Mouse (Mus musculus): ENCODE results near the gene Adamts4. TPM values are rescaled to one million over a fixed set of nuclear protein-coding genes. Genes with fewer than 3 reads are reported as not detected.
A peak's percentile ranks its signal among the peaks of the same experiment; 100 is the strongest.

Gene Adamts4
- polyA plus RNA-seq (2015; fragmentation: Nextera tagmentation; extraction: Ambion mirVana), result 12.7 and 14.3 TPM in 2 replicates

DNA sequence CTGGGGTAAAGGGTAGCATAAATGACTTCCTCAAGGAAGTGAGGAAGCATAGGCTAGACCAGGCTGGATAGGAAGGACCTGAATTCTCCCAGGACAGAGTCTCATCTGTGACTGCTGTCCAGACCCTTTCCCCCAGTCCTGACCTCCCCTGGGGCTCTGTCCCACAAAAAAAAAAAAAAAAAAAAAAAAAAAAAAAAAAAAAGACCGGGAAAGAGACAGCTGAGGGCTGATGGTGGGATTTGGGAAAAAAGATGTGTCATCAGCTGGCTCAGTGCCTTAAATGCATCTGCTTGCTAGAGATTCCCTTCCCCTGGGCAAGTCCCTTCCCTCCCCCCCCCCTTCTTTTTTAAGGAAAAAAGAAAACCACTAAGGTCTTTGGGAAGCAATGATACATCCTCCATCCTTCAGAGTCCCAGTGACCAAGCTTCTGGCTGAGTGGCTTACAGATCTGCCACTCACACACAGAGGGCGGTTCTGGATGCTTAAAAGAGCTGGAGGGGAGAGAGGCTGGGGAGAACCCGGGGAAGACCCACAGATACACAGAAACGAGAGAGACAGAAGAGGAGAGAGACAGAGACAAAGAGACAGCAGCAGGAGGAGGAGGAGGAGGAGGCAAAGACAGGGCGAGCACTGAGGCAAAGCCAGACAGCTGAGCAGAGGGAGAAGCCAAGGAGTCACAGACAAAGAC, at the start of gene Adamts4:
TSS of gene Adamts4 (plus strand) at position 509 of the 688 bp plus-strand sequence.
- peak within 1 kb of the TSS; percentile 45 for H3K4me3 ChIP-seq
- H3K27ac ChIP-seq, result peak within 1 kb of the TSS; percentile 90
- peaks cover 18% of the 10 kb centered on the region for H3K36me3 ChIP-seq
- peak within 1 kb of the TSS; percentile 77 for H3K4me2 ChIP-seq (replicated peaks)
- H3K4me1 ChIP-seq, result peaks cover 68% of the 10 kb centered on the region
- no peaks in the 10 kb centered on the region for H3K27me3 ChIP-seq
- no peak for ATAC-seq (ENCODE audit: low FRiP score, low read depth)
- WGBS, result 13% methylated on average over 5 of the region's 5 CpGs
- peak within 1 kb of the TSS; percentile 64 for H3K9ac ChIP-seq
- no peaks in the 10 kb centered on the region for H3K9me3 ChIP-seq

DNA sequence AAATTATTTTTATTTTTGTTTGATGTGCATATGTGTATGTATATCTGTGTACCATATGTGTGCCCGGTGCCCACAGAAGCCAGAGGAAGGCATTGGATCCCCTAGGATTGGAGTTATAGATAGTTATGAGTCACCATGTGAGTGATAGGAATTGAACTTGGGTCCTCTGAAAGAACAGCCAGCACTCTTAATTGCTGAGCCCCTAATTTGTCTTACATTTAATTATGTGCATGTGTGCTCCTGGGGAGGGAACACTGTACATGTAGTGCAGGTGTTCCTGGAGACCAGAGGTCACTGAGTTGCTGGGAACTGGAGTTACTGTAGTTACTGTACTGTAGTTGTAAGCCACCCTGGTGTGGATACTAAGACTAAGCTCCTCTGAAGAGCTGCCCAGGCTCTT, 49.5 kb upstream of the Adamts4 start:
- Histone ChIP-seq H3K36me3 (no peaks in the 10 kb centered on the region), H3K4me2 (replicated peaks) (no peak overlapping the region), H3K4me1 (peaks cover 6% of the 10 kb centered on the region), H3K9ac (no peak overlapping the region), H3K4me3 (no peak overlapping the region), H3K9me3 (no peaks in the 10 kb centered on the region), H3K27me3 (peaks cover 31% of the 10 kb centered on the region), H3K27ac (no peak overlapping the region)
- WGBS, result 96% methylated on average over 1 of the region's 1 CpGs
- ATAC-seq (ENCODE audit: low FRiP score, low read depth), result no peak

DNA sequence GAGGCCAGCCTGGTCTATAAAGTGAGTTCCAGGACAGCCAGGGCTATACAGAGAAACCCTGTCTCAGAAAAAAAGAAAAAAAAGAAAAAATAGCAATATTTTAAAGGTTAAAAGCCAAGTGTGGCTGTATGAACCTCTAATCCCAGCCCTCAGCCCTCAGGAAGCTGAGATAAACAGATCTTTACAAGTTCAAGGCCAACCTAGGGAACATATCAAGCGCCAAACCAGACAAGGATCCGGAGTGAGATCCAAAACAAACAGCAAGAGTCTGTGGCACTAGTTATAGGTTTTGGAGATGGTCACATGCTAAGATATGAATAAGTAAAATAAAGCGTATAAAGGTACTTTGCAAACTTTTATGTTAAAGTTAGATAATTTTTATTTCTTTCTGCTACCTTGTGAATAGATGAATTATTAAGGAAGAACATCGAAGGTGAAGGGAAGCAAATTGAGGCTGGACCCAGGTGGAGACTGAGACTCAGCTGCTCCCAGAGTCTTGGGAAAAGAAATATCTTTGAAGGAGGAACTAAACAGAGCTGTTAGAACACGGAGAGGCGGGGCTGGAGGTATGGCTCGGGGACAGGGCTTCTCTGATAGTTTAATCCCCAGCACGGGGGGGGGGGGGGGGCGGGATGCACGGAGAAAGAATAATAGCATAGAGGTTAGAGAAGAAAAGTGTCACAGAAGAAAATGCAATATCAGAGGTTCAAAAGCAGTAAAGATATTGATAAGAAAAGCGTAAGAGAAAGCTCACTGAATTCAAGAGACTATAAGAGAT, 46.6 kb upstream of the Adamts4 start:
- Histone ChIP-seq H3K36me3 (no peaks in the 10 kb centered on the region), H3K4me3 (no peak overlapping the region), H3K9me3 (no peaks in the 10 kb centered on the region), H3K9ac (no peak overlapping the region), H3K4me2 (replicated peaks) (no peak overlapping the region), H3K27ac (no peak overlapping the region), H3K27me3 (peaks cover 6% of the 10 kb centered on the region; the same call in 1 of the 2 replicates), H3K4me1 (no peaks in the 10 kb centered on the region)
- WGBS, result 62% methylated on average over 10 of the region's 11 CpGs
- no peak for ATAC-seq (ENCODE audit: low FRiP score, low read depth)

DNA sequence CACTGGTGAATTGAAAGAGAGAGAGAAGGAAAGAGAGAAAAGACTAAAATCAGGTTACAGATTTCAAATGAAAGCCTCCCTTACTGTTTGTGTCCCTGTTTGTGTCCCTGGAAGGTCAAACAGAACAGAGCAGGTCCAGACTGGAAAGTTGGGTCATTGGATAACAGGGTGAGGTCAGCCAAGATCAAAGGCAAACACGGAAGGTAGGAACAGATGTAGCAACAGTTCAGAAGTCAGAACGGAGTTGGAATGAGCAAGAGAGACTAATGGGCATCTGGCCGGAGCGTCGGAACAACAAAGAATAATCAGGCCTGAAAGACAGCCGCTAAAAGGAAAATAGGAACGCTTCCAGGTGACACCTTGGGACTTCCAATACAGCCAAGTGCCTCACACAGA, 46.0 kb upstream of the Adamts4 start:
- H3K27me3 ChIP-seq, result peaks cover 6% of the 10 kb centered on the region; the same call in 1 of the 2 replicates
- no peaks in the 10 kb centered on the region for H3K36me3 ChIP-seq
- H3K4me2 ChIP-seq (replicated peaks), result no peak overlapping the region
- H3K9ac ChIP-seq, result no peak overlapping the region
- no peak overlapping the region for H3K27ac ChIP-seq
- no peak for ATAC-seq (ENCODE audit: low FRiP score, low read depth)
- WGBS, result 24% methylated on average over 7 of the region's 7 CpGs
- no peaks in the 10 kb centered on the region for H3K9me3 ChIP-seq
- H3K4me1 ChIP-seq, result no peaks in the 10 kb centered on the region
- no peak overlapping the region for H3K4me3 ChIP-seq

DNA sequence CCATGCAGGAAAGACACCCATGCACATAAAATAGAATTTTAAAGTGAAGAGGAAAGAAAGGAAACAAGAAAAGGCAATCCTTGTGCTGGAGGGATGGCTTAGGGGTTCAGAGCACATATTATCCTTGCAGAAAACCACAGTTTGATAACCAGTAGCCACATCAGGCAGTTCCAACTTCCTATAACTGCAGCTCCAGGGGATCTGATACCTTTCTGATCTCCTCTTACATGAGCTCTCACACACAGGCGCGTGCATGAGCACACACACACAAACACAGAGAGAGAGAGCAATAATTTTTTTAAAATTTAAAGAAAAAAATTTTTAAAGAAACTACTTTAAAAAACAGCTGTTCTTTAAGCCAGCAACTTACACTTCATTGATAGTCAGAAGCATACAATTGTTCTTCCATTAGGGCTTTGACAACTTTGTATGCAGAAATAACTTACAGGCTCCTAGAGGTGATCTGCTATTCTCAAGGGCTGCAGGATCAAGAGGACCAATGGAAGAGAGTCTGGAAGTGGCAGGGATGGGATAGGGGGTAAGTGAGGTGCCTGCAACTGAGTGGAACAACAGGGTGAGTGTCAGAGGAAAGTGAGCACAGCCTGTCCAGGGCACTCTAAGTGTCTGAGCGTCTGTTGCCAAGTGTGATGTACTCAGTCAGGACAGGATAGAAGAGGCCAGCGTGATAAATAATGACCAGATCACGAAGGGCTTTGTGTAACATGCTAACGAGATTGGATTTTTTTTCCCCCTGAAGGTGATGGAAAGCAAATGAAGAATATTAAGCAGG, 44.3 kb upstream of the Adamts4 start:
- H3K4me3 ChIP-seq, result no peak overlapping the region
- 73% methylated on average over 6 of the region's 6 CpGs for WGBS
- H3K27me3 ChIP-seq, result peaks cover 6% of the 10 kb centered on the region; the same call in 1 of the 2 replicates
- ATAC-seq (ENCODE audit: low FRiP score, low read depth), result no peak
- no peak overlapping the region for H3K9ac ChIP-seq
- H3K27ac ChIP-seq, result no peak overlapping the region
- H3K9me3 ChIP-seq, result no peaks in the 10 kb centered on the region
- no peaks in the 10 kb centered on the region for H3K4me1 ChIP-seq
- H3K36me3 ChIP-seq, result no peaks in the 10 kb centered on the region
- no peak overlapping the region for H3K4me2 ChIP-seq (replicated peaks)

DNA sequence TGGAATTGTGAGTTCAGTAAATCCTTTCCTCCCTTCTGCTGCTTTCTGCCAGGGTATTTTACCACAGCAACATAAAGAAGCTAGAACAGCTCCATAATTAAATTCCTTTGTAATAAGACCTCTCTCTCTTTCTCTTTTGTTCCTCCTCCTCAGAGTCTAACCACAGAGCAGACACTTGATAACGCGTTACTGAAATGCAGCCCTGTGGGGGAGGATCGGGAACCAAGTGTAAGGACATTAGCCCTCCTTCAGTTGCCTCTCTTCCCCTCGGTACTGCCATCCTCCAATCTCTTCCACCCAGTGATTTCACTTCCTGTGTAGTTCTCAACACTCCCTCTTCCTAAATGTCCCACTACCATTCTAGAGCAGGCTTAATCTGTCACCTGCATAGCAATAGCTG, 40.8 kb upstream of the Adamts4 start:
- Histone ChIP-seq H3K27me3 (peaks cover 6% of the 10 kb centered on the region; the same call in 1 of the 2 replicates), H3K9ac (no peak overlapping the region), H3K4me3 (no peak overlapping the region), H3K4me2 (replicated peaks) (no peak overlapping the region), H3K9me3 (no peaks in the 10 kb centered on the region), H3K4me1 (no peaks in the 10 kb centered on the region), H3K36me3 (no peaks in the 10 kb centered on the region), H3K27ac (no peak overlapping the region)
- ATAC-seq (ENCODE audit: low FRiP score, low read depth), result no peak
- WGBS, result 29% methylated on average over 4 of the region's 4 CpGs

DNA sequence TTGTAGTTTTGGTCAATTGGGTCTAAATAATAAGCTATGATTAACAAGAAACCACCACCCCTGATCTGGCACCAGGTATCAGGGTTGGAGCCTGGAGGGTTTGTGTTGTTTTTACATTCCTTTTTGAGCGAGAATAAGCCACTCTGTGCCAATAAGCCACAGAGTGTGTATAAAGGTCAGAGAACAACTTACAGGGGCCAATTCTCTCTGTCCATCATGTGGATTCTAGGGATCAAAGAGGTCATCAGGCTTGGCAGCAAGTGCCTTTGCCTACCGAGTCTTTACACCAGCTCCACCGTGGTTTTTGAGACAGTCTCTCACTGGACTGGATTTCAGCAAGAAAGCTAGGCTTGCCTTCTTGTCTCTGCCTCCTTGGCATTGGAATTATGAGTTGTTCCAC, 37.4 kb upstream of the Adamts4 start:
- Histone ChIP-seq H3K4me1 (no peaks in the 10 kb centered on the region), H3K4me2 (replicated peaks) (no peak overlapping the region), H3K36me3 (peaks cover 4% of the 10 kb centered on the region), H3K9me3 (no peaks in the 10 kb centered on the region), H3K9ac (no peak overlapping the region), H3K27ac (no peak overlapping the region), H3K27me3 (no peaks in the 10 kb centered on the region), H3K4me3 (no peak overlapping the region)
- ATAC-seq (ENCODE audit: low FRiP score, low read depth), result no peak
- WGBS, result 58% methylated on average over 3 of the region's 3 CpGs

DNA sequence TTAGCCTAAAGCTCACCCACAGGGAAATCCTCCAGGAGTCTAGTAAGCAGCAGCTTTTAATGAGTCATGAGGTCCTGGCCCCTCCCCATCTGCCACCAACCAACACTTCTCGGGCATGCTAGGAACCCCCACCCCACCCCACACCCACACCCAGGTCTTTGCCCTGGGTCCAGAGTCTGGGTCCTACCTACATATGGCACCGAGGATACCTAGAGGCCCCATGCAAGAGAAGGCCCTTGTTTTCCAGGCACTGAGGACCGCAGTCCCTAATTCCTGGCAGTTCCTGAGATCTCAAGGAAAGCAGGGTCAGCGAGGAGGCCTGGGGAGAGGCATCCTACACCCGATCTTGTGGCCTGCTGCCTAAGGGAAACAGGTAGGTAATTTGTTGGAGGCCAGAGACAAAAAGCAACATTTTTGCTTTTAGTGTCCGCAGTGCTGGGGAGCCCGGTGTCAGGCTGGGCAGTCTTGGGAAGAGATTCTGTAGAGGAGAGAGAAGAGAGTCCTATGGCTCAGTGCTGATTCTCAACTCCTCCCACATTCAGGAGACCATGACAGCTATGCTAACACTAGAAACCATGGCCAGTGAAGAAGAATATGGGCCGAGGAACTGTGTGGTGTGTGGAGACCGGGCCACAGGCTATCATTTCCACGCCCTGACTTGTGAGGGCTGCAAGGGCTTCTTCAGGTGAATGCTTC, 36.3 kb upstream of the Adamts4 start, which contains the start of gene Nr1i3:
TSS of gene Nr1i3 (plus strand) at position 170 of the 696 bp plus-strand sequence.
- H3K9ac ChIP-seq, result no peak within 1 kb of the TSS
- no peak within 1 kb of the TSS for H3K27ac ChIP-seq
- 69% methylated on average over 10 of the region's 10 CpGs for WGBS
- H3K36me3 ChIP-seq, result peaks cover 11% of the 10 kb centered on the region
- ATAC-seq (ENCODE audit: low FRiP score, low read depth), result no peak
- no peak within 1 kb of the TSS for H3K4me2 ChIP-seq (replicated peaks)
- H3K27me3 ChIP-seq, result no peaks in the 10 kb centered on the region
- no peak within 1 kb of the TSS for H3K4me3 ChIP-seq
- no peaks in the 10 kb centered on the region for H3K9me3 ChIP-seq
- H3K4me1 ChIP-seq, result no peaks in the 10 kb centered on the region

DNA sequence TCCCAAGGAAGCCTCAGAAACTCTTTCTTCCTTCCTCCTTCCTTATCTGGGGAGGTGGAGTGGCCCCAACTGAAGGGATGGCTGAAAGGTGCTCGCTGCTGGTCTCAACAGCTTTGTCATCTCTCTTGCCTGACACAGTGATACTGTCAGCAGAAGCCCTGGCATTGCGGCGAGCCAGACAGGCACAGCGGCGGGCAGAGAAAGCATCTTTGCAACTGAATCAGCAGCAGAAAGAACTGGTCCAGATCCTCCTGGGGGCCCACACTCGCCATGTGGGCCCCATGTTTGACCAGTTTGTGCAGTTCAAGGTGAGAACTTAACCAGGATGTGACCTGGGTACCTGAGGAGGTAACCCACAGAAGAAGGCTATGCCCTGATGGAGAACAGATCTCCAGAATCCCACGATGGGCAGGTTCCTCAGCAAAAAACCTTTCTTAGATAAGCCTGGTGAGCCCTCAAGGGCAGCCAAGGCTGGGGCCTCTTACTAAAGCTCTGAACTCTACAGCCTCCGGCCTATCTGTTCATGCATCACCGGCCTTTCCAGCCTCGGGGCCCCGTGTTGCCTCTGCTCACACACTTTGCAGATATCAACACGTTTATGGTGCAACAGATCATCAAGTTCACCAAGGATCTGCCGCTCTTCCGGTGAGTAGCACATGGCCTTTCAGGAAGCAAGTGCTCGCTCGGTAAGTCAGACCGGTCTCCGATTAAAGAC, 33.8 kb upstream of the Adamts4 start:
- no peak for ATAC-seq (ENCODE audit: low FRiP score, low read depth)
- 90% methylated on average over 18 of the region's 18 CpGs for WGBS
- Histone ChIP-seq H3K9ac (no peak overlapping the region), H3K9me3 (no peaks in the 10 kb centered on the region), H3K4me2 (replicated peaks) (no peak overlapping the region), H3K36me3 (peaks cover 25% of the 10 kb centered on the region), H3K27me3 (no peaks in the 10 kb centered on the region), H3K27ac (no peak overlapping the region), H3K4me3 (no peak overlapping the region), H3K4me1 (peaks cover 6% of the 10 kb centered on the region)

DNA sequence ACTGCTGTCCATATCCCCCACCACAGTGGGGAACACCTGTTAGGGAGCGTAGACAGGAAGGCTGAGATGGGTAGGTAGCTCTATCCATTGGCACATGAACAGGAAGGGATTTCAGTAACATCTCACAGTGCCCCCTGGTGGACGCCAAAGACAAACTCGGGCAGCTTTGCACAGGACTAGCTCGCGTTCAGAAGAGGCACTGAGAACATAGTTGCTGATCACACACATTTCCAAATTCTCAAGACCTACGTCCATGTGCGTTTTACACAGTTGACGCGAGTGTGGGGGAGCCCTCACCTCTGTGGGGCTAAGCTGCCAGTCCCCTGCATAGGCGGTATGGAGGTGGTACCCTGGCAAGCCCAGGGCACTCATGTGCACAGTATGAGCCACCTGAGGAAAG, 29.4 kb upstream of the Adamts4 start:
- Histone ChIP-seq H3K9me3 (no peaks in the 10 kb centered on the region), H3K4me2 (replicated peaks) (peak overlapping the region; percentile 84), H3K27ac (no peak overlapping the region), H3K36me3 (peaks cover 25% of the 10 kb centered on the region), H3K4me3 (peak overlapping the region; percentile 66), H3K4me1 (peaks cover 11% of the 10 kb centered on the region), H3K27me3 (no peaks in the 10 kb centered on the region), H3K9ac (0 out of 2 replicates have a peak overlapping the region, but pooled peaks have one; percentile 31)
- WGBS, result 8% methylated on average over 10 of the region's 10 CpGs
- no peak for ATAC-seq (ENCODE audit: low FRiP score, low read depth)
